Mouse (Mus musculus) heart, embryonic 14.5 days (tissue): ENCODE data around the gene Gm5089. TPM values are rescaled to one million over a fixed set of nuclear protein-coding genes. Genes with fewer than 3 reads are reported as not detected.

Experiments used
- ATAC-seq: fragments of 200-750 bp; cut with Nextera tagmentation; 2 replicates; pipeline ENCODE4 v1.8.0; 2017; ENCODE audit warnings: low read depth, moderate TSS enrichment; ENCODE audit not compliant: insufficient number of reproducible peaks, insufficient read depth, low FRiP score
- H3K27ac ChIP-seq, 2 experiments: fragments of 200-500 bp in 1 of 2; fragments of 300-500 bp in 1 of 2; sonication (generic) in 1 of 2; replicated peaks in 1 of 2; 2 replicates each; pipeline ENCODE4 v1.5.1; 2012 to 2014; ENCODE audit warnings: low read depth in 2 of 2, low read length in 2 of 2, control low read depth in 1 of 2, mild to moderate bottlenecking in 1 of 2, mixed read lengths in 1 of 2; ENCODE audit not compliant: control insufficient read depth in 1 of 2, insufficient read depth in 1 of 2
- H3K27me3 ChIP-seq: fragments of 300-500 bp; sonication (generic); 2 replicates; pipeline ENCODE4 v1.6.1; 2014; ENCODE audit warnings: mild to moderate bottlenecking, low read length, control low read depth; ENCODE audit not compliant: control insufficient read depth, insufficient read depth
- H3K36me3 ChIP-seq: fragments of 300-500 bp; sonication (generic); 2 replicates; pipeline ENCODE4 v1.6.1; 2014; ENCODE audit warnings: mild to moderate bottlenecking, control low read depth, low read length, mixed read lengths; ENCODE audit not compliant: control insufficient read depth, insufficient read depth
- H3K4me1 ChIP-seq, 2 experiments: fragments of 200-500 bp in 1 of 2; fragments of 300-500 bp in 1 of 2; sonication (generic) in 1 of 2; 2 replicates each; pipeline ENCODE4 v1.6.1; 2012 to 2014; ENCODE audit warnings: low read length in 2 of 2, control low read depth in 1 of 2, mixed read lengths in 1 of 2; ENCODE audit not compliant: control insufficient read depth in 2 of 2, insufficient read depth in 2 of 2
- H3K4me2 ChIP-seq: fragments of 300-500 bp; sonication (generic); 2 replicates; pipeline ENCODE4 v1.6.1; 2014; ENCODE audit warnings: mild to moderate bottlenecking, low read length
- H3K4me3 ChIP-seq, 2 experiments: fragments of 200-500 bp in 1 of 2; fragments of 300-500 bp in 1 of 2; sonication (generic) in 1 of 2; 2 replicates each; pipeline ENCODE4 v1.5.1; 2012 to 2014; ENCODE audit warnings: low read length in 2 of 2, mild to moderate bottlenecking in 2 of 2, control low read depth in 1 of 2, low read depth in 1 of 2, moderate library complexity in 1 of 2; ENCODE audit not compliant: control insufficient read depth in 1 of 2, insufficient read depth in 1 of 2
- H3K9ac ChIP-seq: fragments of 300-500 bp; sonication (generic); 2 replicates; pipeline ENCODE4 v1.6.1; 2014; ENCODE audit warnings: mild to moderate bottlenecking, low read length
- H3K9me3 ChIP-seq: fragments of 300-500 bp; sonication (generic); 2 replicates; pipeline ENCODE4 v1.6.1; 2016; ENCODE audit warnings: low read length, control low read depth; ENCODE audit not compliant: control insufficient read depth
- WGBS: fragments of 180-500 bp; shearing (Covaris S2); extraction: QIAGEN DNeasy Blood & Tissue Kit; methylation state at CpG from one replicate; pipeline ENCODE4 v1.1.7; 2014; 5-methylcytosine and 5-hydroxymethylcytosine counted together
- polyA plus RNA-seq: library from polyadenylated mRNA; unstranded; fragments of >200 nt; fragmentation: Nextera tagmentation; extraction: Ambion mirVana; gene quantifications from 2 replicates; pipeline ENCODE4 v1.2.1, GENCODE M21; 2014

Gene Gm5089
- polyA plus RNA-seq, 1 experiment from 2014 or later = not detected

- peaks cover 6 to 18% of the 10 kb centered on the region in 2 experiments; a peak in 3 of 4 replicates for H3K4me1 ChIP-seq
- H3K36me3 ChIP-seq = no peaks in the 10 kb centered on the region
- H3K9me3 ChIP-seq = no peaks in the 10 kb centered on the region
- no peak overlapping the region for H3K9ac ChIP-seq
- H3K27ac ChIP-seq = no peak overlapping the region
- peaks cover 94% of the 10 kb centered on the region for H3K27me3 ChIP-seq
- H3K4me2 ChIP-seq = no peak overlapping the region
- no peak for ATAC-seq
- under 1% methylated on average over 18 of the region's 18 CpGs for WGBS
- H3K4me3 ChIP-seq = no peak overlapping the region
These were observed 25.9 kb upstream of the Gm5089 start for GRCm38 (mm10) chr14:122476822-122477215.

DNA sequence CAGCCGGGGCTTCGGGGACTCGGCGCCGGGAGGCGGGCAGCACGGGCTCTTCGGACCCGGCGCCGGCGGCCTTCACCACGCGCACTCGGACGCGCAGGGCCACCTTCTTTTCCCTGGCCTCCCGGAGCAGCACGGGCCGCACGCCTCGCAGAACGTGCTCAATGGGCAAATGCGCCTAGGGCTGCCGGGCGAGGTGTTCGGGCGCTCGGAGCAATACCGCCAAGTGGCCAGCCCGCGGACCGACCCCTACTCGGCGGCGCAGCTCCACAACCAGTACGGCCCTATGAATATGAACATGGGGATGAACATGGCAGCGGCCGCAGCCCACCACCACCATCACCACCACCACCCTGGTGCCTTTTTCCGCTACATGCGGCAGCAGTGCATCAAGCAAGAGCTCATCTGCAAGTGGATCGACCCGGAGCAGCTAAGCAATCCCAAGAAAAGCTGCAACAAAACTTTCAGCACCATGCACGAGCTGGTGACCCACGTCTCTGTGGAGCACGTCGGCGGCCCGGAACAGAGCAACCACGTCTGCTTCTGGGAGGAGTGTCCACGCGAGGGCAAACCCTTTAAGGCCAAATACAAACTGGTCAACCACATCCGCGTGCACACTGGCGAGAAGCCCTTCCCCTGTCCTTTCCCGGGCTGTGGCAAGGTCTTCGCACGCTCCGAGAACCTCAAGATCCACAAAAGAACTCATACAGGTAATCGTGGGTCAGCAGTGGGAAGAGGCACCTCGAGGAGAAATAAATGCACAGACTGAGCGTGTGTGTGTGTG lies 25.3 kb upstream of the Gm5089 start:
- Histone ChIP-seq H3K4me2 (peak overlapping the region; percentile 79), H3K27ac (no peak overlapping the region), H3K4me3 (peak overlapping the region; percentile 41 to 50), H3K9me3 (no peaks in the 10 kb centered on the region), H3K27me3 (peaks cover 94% of the 10 kb centered on the region), H3K9ac (no peak overlapping the region), H3K36me3 (no peaks in the 10 kb centered on the region), H3K4me1 (peaks cover 6 to 18% of the 10 kb centered on the region in 2 experiments; a peak in 3 of 4 replicates)
- under 1% methylated on average over 55 of the region's 62 CpGs for WGBS
- no peak for ATAC-seq

DNA sequence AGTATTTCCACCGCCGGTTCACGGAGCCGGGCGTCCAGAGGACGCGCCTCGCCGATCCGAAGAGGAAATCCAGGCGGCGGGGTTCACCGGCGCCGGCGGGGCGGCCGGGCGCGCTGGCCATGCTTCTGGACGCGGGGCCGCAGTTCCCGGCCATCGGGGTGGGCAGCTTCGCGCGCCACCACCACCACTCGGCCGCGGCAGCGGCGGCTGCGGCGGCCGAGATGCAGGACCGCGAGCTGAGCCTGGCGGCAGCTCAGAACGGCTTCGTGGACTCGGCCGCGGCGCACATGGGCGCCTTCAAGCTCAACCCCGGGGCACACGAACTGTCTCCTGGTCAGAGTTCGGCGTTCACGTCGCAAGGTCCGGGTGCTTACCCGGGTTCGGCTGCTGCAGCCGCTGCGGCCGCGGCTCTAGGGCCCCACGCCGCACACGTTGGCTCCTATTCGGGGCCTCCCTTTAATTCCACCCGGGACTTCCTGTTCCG lies 24.7 kb upstream of the Gm5089 start:
- peak overlapping the region; percentile 41 to 50 for H3K4me3 ChIP-seq
- WGBS = under 1% methylated on average over 50 of the region's 65 CpGs
- H3K36me3 ChIP-seq = no peaks in the 10 kb centered on the region
- no peaks in the 10 kb centered on the region for H3K9me3 ChIP-seq
- ATAC-seq = no peak
- peaks cover 6 to 18% of the 10 kb centered on the region in 2 experiments; a peak in 3 of 4 replicates for H3K4me1 ChIP-seq
- H3K27me3 ChIP-seq = peaks cover 94% of the 10 kb centered on the region
- no peak overlapping the region for H3K27ac ChIP-seq
- H3K4me2 ChIP-seq = peak overlapping the region; percentile 79
- peak overlapping the region; percentile 41; the same call in 1 of the 2 replicates for H3K9ac ChIP-seq

- H3K9me3 ChIP-seq = no peaks in the 10 kb centered on the region
- H3K27ac ChIP-seq = no peak within 1 kb of the TSS
- peak within 1 kb of the TSS; percentile 79 for H3K4me2 ChIP-seq
- H3K4me1 ChIP-seq = peaks cover 6 to 18% of the 10 kb centered on the region in 2 experiments; a peak in 3 of 4 replicates
- peaks cover 94% of the 10 kb centered on the region for H3K27me3 ChIP-seq
- WGBS = 0% methylated on average over 38 of the region's 73 CpGs
- ATAC-seq = peak; percentile 28; the same call in 1 of the 2 replicates
- H3K4me3 ChIP-seq = peak within 1 kb of the TSS; percentile 41 to 50
- H3K9ac ChIP-seq = peak within 1 kb of the TSS; percentile 41; the same call in 1 of the 2 replicates
- H3K36me3 ChIP-seq = no peaks in the 10 kb centered on the region
These were observed 24.1 kb upstream of the Gm5089 start, which contains the start of gene Zic2 for GRCm38 (mm10) chr14:122474891-122475556. Gene Zic2, plus strand, starts transcription at chr14:122475435.

GRCm38 (mm10) chr14:122474041-122474890 lies 23.4 kb upstream of the Gm5089 start:
- no peak overlapping the region for H3K9ac ChIP-seq
- H3K27me3 ChIP-seq = peaks cover 96% of the 10 kb centered on the region
- peak overlapping the region; percentile 79 for H3K4me2 ChIP-seq
- H3K9me3 ChIP-seq = no peaks in the 10 kb centered on the region
- 0 out of 2 replicates have a peak, but pooled peaks have one; percentile 43 for ATAC-seq
- peaks cover 6 to 18% of the 10 kb centered on the region in 2 experiments; a peak in 3 of 4 replicates for H3K4me1 ChIP-seq
- H3K27ac ChIP-seq = no peak overlapping the region
- peak overlapping the region; percentile 18 to 50 for H3K4me3 ChIP-seq
- H3K36me3 ChIP-seq = no peaks in the 10 kb centered on the region
- WGBS = under 1% methylated on average over 56 of the region's 57 CpGs

DNA sequence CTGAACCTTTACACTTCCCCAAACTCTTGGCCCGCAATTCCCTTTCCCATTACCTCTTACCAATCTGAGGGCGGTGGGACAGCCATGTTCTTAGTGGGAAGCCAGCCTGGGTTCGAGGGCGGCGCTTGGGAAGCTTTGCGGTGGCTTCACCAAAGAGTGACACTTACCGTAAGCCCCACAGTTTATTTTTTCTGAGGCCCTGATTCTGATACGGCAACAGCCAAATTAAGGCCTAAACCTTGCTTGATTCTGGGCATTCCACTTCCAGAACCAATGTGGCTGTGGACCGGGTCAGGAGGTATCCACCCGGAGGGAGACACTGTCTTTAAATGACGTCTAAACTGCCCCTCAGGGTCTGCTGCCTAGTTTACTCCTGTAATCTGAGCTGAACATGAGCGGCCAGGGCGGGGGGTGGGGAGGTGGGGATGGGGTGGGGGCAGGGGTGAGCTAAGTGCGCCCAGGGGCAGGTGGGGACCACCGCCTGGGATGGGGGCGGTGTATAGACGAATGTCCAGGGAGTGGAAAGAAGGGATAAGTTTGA lies 22.4 kb upstream of the Gm5089 start:
- H3K4me1 ChIP-seq = peaks cover 6 to 18% of the 10 kb centered on the region in 2 experiments; a peak in 3 of 4 replicates
- no peak overlapping the region for H3K4me3 ChIP-seq
- WGBS = 2% methylated on average over 17 of the region's 17 CpGs
- no peak overlapping the region for H3K9ac ChIP-seq
- H3K27me3 ChIP-seq = peaks cover 97% of the 10 kb centered on the region
- H3K27ac ChIP-seq = no peak overlapping the region
- no peaks in the 10 kb centered on the region for H3K9me3 ChIP-seq
- no peaks in the 10 kb centered on the region for H3K36me3 ChIP-seq
- ATAC-seq = no peak
- H3K4me2 ChIP-seq = no peak overlapping the region
